In the genomic region with DNA sequence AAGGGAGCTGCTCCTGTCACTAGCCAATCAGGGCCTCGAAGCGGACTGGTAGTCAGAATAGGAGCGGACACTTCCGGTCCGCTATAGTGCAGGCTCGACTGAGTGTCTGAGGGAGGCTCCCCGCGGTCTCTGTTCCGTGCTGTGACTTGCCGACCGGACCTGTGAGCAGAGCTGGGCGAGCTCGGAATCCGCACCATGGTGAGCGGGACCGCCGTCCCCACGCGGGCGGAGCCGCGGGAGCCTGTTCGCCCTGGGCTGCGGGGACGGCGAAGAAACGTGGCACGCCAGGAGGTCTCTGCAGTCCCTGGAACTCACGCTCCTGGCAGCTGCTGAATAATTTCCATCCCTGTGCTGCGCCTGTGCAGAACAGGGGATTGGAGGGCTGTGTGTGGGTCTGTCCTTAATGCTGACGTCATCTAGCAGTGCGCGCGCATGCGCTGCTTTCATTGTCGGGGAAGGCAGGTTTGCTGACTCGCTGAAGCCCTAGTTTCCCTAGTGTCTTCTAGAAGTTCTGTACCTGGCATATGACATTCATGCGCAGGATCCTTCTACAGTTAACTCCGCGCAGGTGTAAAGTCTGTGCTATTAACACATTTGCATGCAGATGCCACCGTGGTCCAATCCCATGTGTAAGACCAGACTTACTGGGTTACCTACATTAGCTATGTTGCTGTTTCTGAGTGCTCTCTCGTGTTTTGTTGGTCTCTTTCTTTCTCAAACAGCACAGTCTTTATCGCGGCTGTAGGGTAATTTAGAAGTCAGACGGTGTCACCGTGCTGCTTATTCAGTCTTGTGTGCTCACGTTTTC, we compare ENCODE assay signal across 8 mouse cellular contexts. TPM values are rescaled to one million over a fixed set of nuclear protein-coding genes. Genes with fewer than 3 reads are reported as not detected.
A peak's percentile ranks its signal among the peaks of the same experiment; 100 is the strongest.
DNase-seq lines count a peak whose midpoint lies in the region; ATAC-seq and TF ChIP-seq lines count a peak whose summit lies in the region.

No protein-coding gene starts in this region.

- TF ChIP-seq POLR2A in CH12.LX (IDR thresholded peaks at IDR 0.05; ENCODE audit: low read depth, low read length) = peak; percentile 90

- peaks cover 0 to 13% of the 10 kb centered on the region in 2 experiments; a peak in 2 of 4 replicates for H3K4me1 ChIP-seq in CH12.LX (ENCODE audit: control insufficient read depth in 1 of 2, insufficient read depth in 2 of 2)
- no peaks in the 10 kb centered on the region for H3K4me1 ChIP-seq in forebrain, embryonic 11.5 days (replicated peaks; ENCODE audit: control insufficient read depth, insufficient read depth, low read length)
- H3K4me1 ChIP-seq in heart, embryonic 15.5 days (replicated peaks) = peaks cover 8% of the 10 kb centered on the region
- H3K4me1 ChIP-seq in liver, embryonic 12.5 days = no peaks in the 10 kb centered on the region
- no peaks in the 10 kb centered on the region for H3K4me1 ChIP-seq in stomach, embryonic 14.5 days (ENCODE audit: control insufficient read depth, insufficient read depth, low read length)

- H3K4me2 ChIP-seq in CH12.LX (ENCODE audit: insufficient read depth, low read depth, poor library complexity, severe bottlenecking) = peak overlapping the region; percentile 66
- H3K4me2 ChIP-seq in forebrain, embryonic 11.5 days (ENCODE audit: low read depth, low read length, severe bottlenecking) = peak overlapping the region; percentile 70
- peak overlapping the region; percentile 85 for H3K4me2 ChIP-seq in heart, embryonic 15.5 days
- H3K4me2 ChIP-seq in liver, embryonic 12.5 days = peak overlapping the region; percentile 79
- peak overlapping the region; percentile 58 for H3K4me2 ChIP-seq in stomach, embryonic 14.5 days (replicated peaks; ENCODE audit: low read depth, low read length)

- no peak for TF ChIP-seq EP300 in CH12.LX (IDR thresholded peaks at IDR 0.05; ENCODE audit: low read length)

- ATAC-seq in forebrain, embryonic 11.5 days (replicated peaks; ENCODE audit: low FRiP score) = peak; percentile 100
- peak; percentile 98 for ATAC-seq in heart, embryonic 15.5 days (replicated peaks; ENCODE audit: insufficient number of reproducible peaks, insufficient read depth, low FRiP score, low read depth)
- ATAC-seq in liver, embryonic 12.5 days = peak; percentile 92
- ATAC-seq in stomach, embryonic 14.5 days (ENCODE audit: insufficient number of reproducible peaks, insufficient read depth, low FRiP score, low read depth) = peak; percentile 100

- peak overlapping the region; percentile 67 for H3K9ac ChIP-seq in CH12.LX (ENCODE audit: insufficient read depth, low read depth)
- peak overlapping the region; percentile 56 for H3K9ac ChIP-seq in forebrain, embryonic 11.5 days (ENCODE audit: low read length)
- peak overlapping the region; percentile 68 for H3K9ac ChIP-seq in heart, embryonic 15.5 days
- peak overlapping the region; percentile 56 for H3K9ac ChIP-seq in liver, embryonic 12.5 days
- H3K9ac ChIP-seq in stomach, embryonic 14.5 days (replicated peaks; ENCODE audit: low read depth, low read length) = peak overlapping the region; percentile 31; the same call in 1 of the 2 replicates

- 7% methylated on average over 47 of the region's 47 CpGs for WGBS in forebrain, embryonic 11.5 days
- 5% methylated on average over 47 of the region's 47 CpGs for WGBS in heart, embryonic 15.5 days
- 9% methylated on average over 47 of the region's 47 CpGs for WGBS in liver, embryonic 12.5 days (ENCODE audit: insufficient replicate concordance)
- 5% methylated on average over 47 of the region's 47 CpGs for WGBS in stomach, embryonic 14.5 days

- H3K79me2 ChIP-seq in CH12.LX (replicated peaks; ENCODE audit: control insufficient read depth, extremely low read depth, insufficient read depth, poor library complexity, severe bottlenecking) = no peaks in the 10 kb centered on the region

- TF ChIP-seq RAD21 in CH12.LX (IDR thresholded peaks at IDR 0.05; ENCODE audit: low read depth, low read length) = no peak

- H3K9me3 ChIP-seq in CH12.LX (replicated peaks; ENCODE audit: low read length) = no peaks in the 10 kb centered on the region
- no peaks in the 10 kb centered on the region; the same call in 1 of the 2 replicates for H3K9me3 ChIP-seq in forebrain, embryonic 11.5 days (ENCODE audit: control insufficient read depth, low read length)
- no peaks in the 10 kb centered on the region for H3K9me3 ChIP-seq in heart, embryonic 15.5 days (replicated peaks)
- H3K9me3 ChIP-seq in liver, embryonic 12.5 days (replicated peaks) = no peaks in the 10 kb centered on the region
- no peaks in the 10 kb centered on the region for H3K9me3 ChIP-seq in stomach, embryonic 14.5 days (ENCODE audit: control insufficient read depth, low read depth, low read length)

- in situ Hi-C loops in CH12.LX (cut with MboI; ENCODE audit: low pct_ligation_motif_present, low pct_unique_long_range_greater_than_20kb, low sequenced_read_pairs) = no loop called here

- TF ChIP-seq CTCF in CH12.LX (conservative IDR thresholded peaks at IDR 0.05 in 1 of 2, IDR thresholded peaks at IDR 0.05 in 1 of 2; ENCODE audit: low read depth in 2 of 2, low read length in 2 of 2) = no peak

- no peaks in the 10 kb centered on the region for H3K36me3 ChIP-seq in CH12.LX (replicated peaks in 1 of 2; ENCODE audit: control insufficient read depth in 1 of 2, insufficient read depth in 1 of 2, low read length in 1 of 2)
- H3K36me3 ChIP-seq in forebrain, embryonic 11.5 days (ENCODE audit: control insufficient read depth, insufficient read depth, low read length) = no peaks in the 10 kb centered on the region
- H3K36me3 ChIP-seq in heart, embryonic 15.5 days = no peaks in the 10 kb centered on the region
- H3K36me3 ChIP-seq in liver, embryonic 12.5 days = no peaks in the 10 kb centered on the region
- no peaks in the 10 kb centered on the region for H3K36me3 ChIP-seq in stomach, embryonic 14.5 days (ENCODE audit: control insufficient read depth, insufficient read depth, low read length)

- H3K27me3 ChIP-seq in CH12.LX (replicated peaks) = no peaks in the 10 kb centered on the region
- H3K27me3 ChIP-seq in forebrain, embryonic 11.5 days (ENCODE audit: control insufficient read depth, insufficient read depth, low read length) = no peaks in the 10 kb centered on the region
- no peaks in the 10 kb centered on the region for H3K27me3 ChIP-seq in heart, embryonic 15.5 days
- H3K27me3 ChIP-seq in liver, embryonic 12.5 days (replicated peaks) = no peaks in the 10 kb centered on the region
- H3K27me3 ChIP-seq in stomach, embryonic 14.5 days (ENCODE audit: control insufficient read depth, insufficient read depth, low read length) = no peaks in the 10 kb centered on the region

- dilution Hi-C loops in CH12.LX (cut with MboI; ENCODE audit: extremely low pct_ligation_motif_present, extremely low pct_unique_long_range_greater_than_20kb, low sequenced_read_pairs) = no loop called here

- peak overlapping the region; percentile 68 to 85 (median 70) for H3K4me3 ChIP-seq in CH12.LX (replicated peaks in 1 of 3; ENCODE audit: low read depth in 2 of 3, low read length in 2 of 3, poor library complexity in 1 of 3)
- peak overlapping the region; percentile 65 for H3K4me3 ChIP-seq in forebrain, embryonic 11.5 days (ENCODE audit: low read depth, low read length)
- peak overlapping the region; percentile 71 for H3K4me3 ChIP-seq in heart, embryonic 15.5 days
- H3K4me3 ChIP-seq in liver, embryonic 12.5 days = peak overlapping the region; percentile 65
- H3K4me3 ChIP-seq in stomach, embryonic 14.5 days (ENCODE audit: low read depth, low read length) = peak overlapping the region; percentile 47

- H3K27ac ChIP-seq in CH12.LX (ENCODE audit: insufficient read depth, low read depth) = peak overlapping the region; percentile 91
- H3K27ac ChIP-seq in forebrain, embryonic 11.5 days (ENCODE audit: low read depth, low read length) = peak overlapping the region; percentile 77
- peak overlapping the region; percentile 95 for H3K27ac ChIP-seq in heart, embryonic 15.5 days
- peak overlapping the region; percentile 79 for H3K27ac ChIP-seq in liver, embryonic 12.5 days
- peak overlapping the region; percentile 96 for H3K27ac ChIP-seq in stomach, embryonic 14.5 days (ENCODE audit: low read length)

- DNase-seq in CH12.LX (ENCODE audit: extremely low read depth) = peak; percentile 97
- DNase-seq in c-Kit-negative CD71-positive TER-119-positive erythroid progenitor cells, embryonic 14.5 days (ENCODE audit: low read depth, low spot score) = peak; percentile 5
- DNase-seq in forebrain, embryonic 11.5 days (ENCODE audit: low spot score) = peak; percentile 91
- peak; percentile 88 for DNase-seq in kidney, postnatal 14 days
- DNase-seq in natural killer cell, adult 2 months (ENCODE audit: low spot score in 2 of 2) = peak; percentile 36 to 56

TF ChIP-seq in CH12.LX, 34 proteins besides CTCF, POLR2A, EP300 and RAD21 (continues in another document):
- no peak for TF ChIP-seq SIN3A (IDR thresholded peaks at IDR 0.05; ENCODE audit: low read length)
- TF ChIP-seq POLR2AphosphoS2 (IDR thresholded peaks at IDR 0.05; ENCODE audit: low read depth, low read length) = no peak; the same call in 1 of the 2 replicates
- TF ChIP-seq ZC3H11A (IDR thresholded peaks at IDR 0.05; ENCODE audit: low read depth, low read length) = no peak
- peak; percentile 83 for TF ChIP-seq HCFC1 (IDR thresholded peaks at IDR 0.05; ENCODE audit: low read depth, low read length)
- peak; percentile 75 for TF ChIP-seq NELFE (IDR thresholded peaks at IDR 0.05; ENCODE audit: low read depth, low read length)
- TF ChIP-seq MAZ (IDR thresholded peaks at IDR 0.05; ENCODE audit: low read depth, low read length) = no peak
- peak; percentile 72 for TF ChIP-seq MAFK (IDR thresholded peaks at IDR 0.05; ENCODE audit: insufficient replicate concordance, low read length)
- TF ChIP-seq E2F4 (IDR thresholded peaks at IDR 0.05; ENCODE audit: insufficient replicate concordance, low read depth, low read length) = no peak
- no peak for TF ChIP-seq USF1 (IDR thresholded peaks at IDR 0.05; ENCODE audit: low read depth, low read length)
- no peak for TF ChIP-seq PAX5 (IDR thresholded peaks at IDR 0.05; ENCODE audit: low read length)
- peak; percentile 65 for TF ChIP-seq TCF12 (IDR thresholded peaks at IDR 0.05; ENCODE audit: low read depth, low read length)
- peak; percentile 63; the same call in 1 of the 2 replicates for TF ChIP-seq TBP (conservative IDR thresholded peaks at IDR 0.05; ENCODE audit: low read depth, low read length)
- no peak for TF ChIP-seq ZKSCAN1 (IDR thresholded peaks at IDR 0.05; ENCODE audit: borderline replicate concordance, low read depth, low read length)
- peak; percentile 68 for TF ChIP-seq IRF4 (IDR thresholded peaks at IDR 0.05; ENCODE audit: low read depth, low read length)

RNA-seq across cellular contexts. Expression of a gene that starts 50.6 kb away (rescaled TPM):
- total RNA-seq in CH12.LX (2012; rRNA removed) (2.6 and 2.8 TPM in 2 replicates), CH12.LX (2014; rRNA removed) (4.7 and 5.0 TPM in 2 replicates)
- polyA plus RNA-seq in CH12.LX (2012; ENCODE audit: insufficient read length, low read depth) = 1.3 and 1.7 TPM in 2 replicates
- polyA plus RNA-seq in forebrain, embryonic 11.5 days (2014; fragmentation: Nextera tagmentation; extraction: Ambion mirVana) = 5.3 and 6.0 TPM in 2 replicates
- polyA plus RNA-seq in heart, embryonic 15.5 days (2015; fragmentation: Nextera tagmentation; extraction: Ambion mirVana) = 3.8 and 4.5 TPM in 2 replicates
- polyA plus RNA-seq in liver, embryonic 12.5 days (2016; fragmentation: Nextera tagmentation; extraction: Ambion mirVana) = 1.4 and 1.8 TPM in 2 replicates
- 7.7 and 10.5 TPM in 2 replicates for polyA plus RNA-seq in stomach, embryonic 14.5 days (2014; fragmentation: Nextera tagmentation; extraction: Ambion mirVana)

Comparison
In these comparisons a context has a peak if more than half of its experiments do, and no peak if none do; other contexts are left out.
1. Peak in every context shown above with its lines: DNase-seq, ATAC-seq, H3K4me3 ChIP-seq and H3K27ac ChIP-seq.
2. DNase-seq: peak in every context shown above with its lines; median percentile 97 in CH12.LX; 91 in forebrain, embryonic 11.5 days; 88 in kidney, postnatal 14 days; 46 in natural killer cell, adult 2 months; 5 in c-Kit-negative CD71-positive TER-119-positive erythroid progenitor cells, embryonic 14.5 days.